Mouse (Mus musculus): Measurements from ENCODE around the gene Mospd3.

- TF ChIP-seq CTCF (IDR thresholded peaks at IDR 0.05; ENCODE audit: low read depth): no peak
- peak; percentile 83; the same call in 1 of the 2 replicates for TF ChIP-seq EP300 (IDR thresholded peaks at IDR 0.05; ENCODE audit: low read depth)
Observed at GRCm38 (mm10) chr5:137628498-137629305, 27.8 kb upstream of the Mospd3 start, which contains the start of the genes Fbxo24, Lrch4 and Gm20605.
